Mouse (Mus musculus) lung, postnatal 0 days (tissue): ENCODE measurements at regions not wholly inside any gene's neighbourhood (a gene's known extent, or its start where the extent isn't known, plus 50 kb on each side); places are given as distances from the start of the nearest gene placed in this dataset.

Experiments
- CTCF ChIP-seq: IDR thresholded peaks from 2 replicates; pipeline ENCODE4 v1.5.1; 2016; ENCODE audit warnings: antibody characterized with exemption, mild to moderate bottlenecking
- EP300 ChIP-seq: IDR thresholded peaks from 2 replicates; pipeline ENCODE4 v1.6.1; 2016; ENCODE audit warnings: antibody characterized with exemption, mild to moderate bottlenecking, control low read depth

DNA sequence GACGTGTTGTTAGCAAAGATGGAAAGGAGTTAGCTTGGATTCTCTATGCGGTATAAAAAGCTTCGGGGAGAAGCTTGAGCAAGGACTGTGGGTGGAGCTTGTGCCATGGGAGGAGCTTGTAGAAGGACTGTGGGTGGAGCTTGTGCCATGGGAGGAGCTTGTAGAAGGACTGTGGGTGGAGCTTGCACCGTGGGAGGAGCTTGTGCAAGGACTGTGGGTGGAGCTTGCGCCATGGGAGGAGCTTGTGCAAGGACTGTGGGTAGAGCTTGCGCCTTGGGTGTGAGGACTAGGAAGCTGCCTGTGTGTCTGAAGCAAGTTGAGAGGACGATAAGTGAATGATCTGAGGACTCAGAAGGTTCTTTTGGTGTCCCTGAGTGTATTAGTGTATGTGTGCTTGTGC lies 263.1 kb downstream of the Gm45692 start:
- TF ChIP-seq CTCF = no peak
- TF ChIP-seq EP300 = no peak
